Comparison of ENCODE assay signal across 12 mouse cellular contexts in the genomic region with DNA sequence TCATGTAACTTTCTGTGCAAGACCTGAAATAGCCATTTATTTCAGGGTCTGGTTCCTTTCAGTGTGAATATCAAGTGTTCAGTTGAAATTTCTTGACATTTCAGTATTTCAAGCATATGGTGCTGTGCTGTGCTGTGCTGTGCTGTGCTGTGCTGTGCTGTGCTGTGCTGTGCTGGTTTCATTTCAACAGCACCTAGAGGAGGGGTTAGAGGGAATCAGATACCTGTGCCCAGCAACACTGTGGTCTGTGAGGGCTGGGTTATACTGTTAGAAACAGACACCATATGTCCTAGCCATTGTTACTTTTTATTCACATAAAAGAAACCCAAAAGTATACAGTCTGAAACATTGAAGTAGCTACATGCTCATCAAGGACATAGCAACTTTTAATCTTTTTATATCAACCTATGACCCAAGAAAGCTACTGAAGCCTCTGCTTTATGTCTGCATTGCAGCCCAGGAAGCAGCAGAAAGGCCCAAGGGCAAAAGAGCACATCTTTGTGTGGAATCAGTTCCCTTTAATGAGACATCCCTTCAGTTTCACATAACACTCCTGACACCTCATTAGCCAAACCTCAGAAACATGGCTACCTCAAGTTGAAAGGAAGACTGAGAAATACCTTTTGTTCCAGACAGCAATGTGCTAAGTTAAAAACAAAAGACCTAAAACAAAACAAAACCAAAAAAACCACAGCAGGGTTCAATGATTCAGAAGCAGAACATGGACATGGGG.
"Had no signal": no experiment of that assay in that cellular context is flagged by ENCODE, and none has a peak within 500 bp of the region (broad histone marks: within the 10 kb centered on the region; RNA-seq: fewer than 3 reads in every experiment).

No protein-coding gene starts in this region.

- H3K27ac ChIP-seq: limb, embryonic 15.5 days; liver, embryonic 12.5 days; midbrain, embryonic 12.5 days; neural tube, embryonic 15.5 days; stomach, postnatal 0 days had no signal

- H3K4me3 ChIP-seq: limb, embryonic 15.5 days; liver, embryonic 12.5 days; midbrain, embryonic 12.5 days; neural tube, embryonic 15.5 days had no signal

- DNase-seq: kidney, postnatal 10 days; layer of hippocampus, postnatal 36 days; lung, embryonic 14.5 days; lung, postnatal 10 days; lung, postnatal 4 days; right cerebral cortex, postnatal 14 days; thymus, postnatal 4 days had no signal
